Mouse (Mus musculus) c-Kit-positive CD71-positive TER-119-negative erythroid progenitor cells, embryonic 14.5 days (primary cell): ENCODE measurements around the gene Mtmr14.

Experiments
- DNase-seq: peaks from one replicate; pipeline ENCODE4 v3.0.0-alpha.2; 2013; ENCODE audit warnings: low read depth

Mtmr14 gene

GRCm38 (mm10) chr6:113281676-113282075 is 44.0 kb downstream of the Mtmr14 start:
- DNase-seq: no peak

GRCm38 (mm10) chr6:113282101-113282802 is 44.6 kb downstream of the Mtmr14 start, which contains the start of gene Cpne9:
Gene Cpne9 (plus strand): TSS chr6:113282307.
- peak; percentile 38 for DNase-seq

- no peak for DNase-seq
These were observed 45.3 kb downstream of the Mtmr14 start for GRCm38 (mm10) chr6:113282969-113283368.

GRCm38 (mm10) chr6:113283500-113283899 is 45.9 kb downstream of the Mtmr14 start:
- no peak for DNase-seq

- DNase-seq: no peak
These were observed 47.3 kb downstream of the Mtmr14 start for GRCm38 (mm10) chr6:113284931-113285330.

GRCm38 (mm10) chr6:113286316-113286715 is 48.7 kb downstream of the Mtmr14 start:
- no peak for DNase-seq

GRCm38 (mm10) chr6:113287236-113287635 is 49.6 kb downstream of the Mtmr14 start:
- no peak for DNase-seq

- no peak for DNase-seq
These were observed 51.7 kb downstream of the Mtmr14 start for GRCm38 (mm10) chr6:113289346-113289745.

GRCm38 (mm10) chr6:113290346-113290745 is 52.7 kb downstream of the Mtmr14 start:
- no peak for DNase-seq

GRCm38 (mm10) chr6:113292938-113293337 is 55.3 kb downstream of the Mtmr14 start:
- DNase-seq: no peak

- no peak for DNase-seq
These were observed 58.4 kb downstream of the Mtmr14 start for GRCm38 (mm10) chr6:113296046-113296445.

- no peak for DNase-seq
These were observed 59.0 kb downstream of the Mtmr14 start for GRCm38 (mm10) chr6:113296639-113297038.

GRCm38 (mm10) chr6:113301350-113301749 is 63.7 kb downstream of the Mtmr14 start:
- DNase-seq: no peak

- peak; percentile 55 for DNase-seq
These were observed 64.6 kb downstream of the Mtmr14 start for GRCm38 (mm10) chr6:113302258-113302657.

- peak; percentile 98 for DNase-seq
These were observed 68.8 kb downstream of the Mtmr14 start for GRCm38 (mm10) chr6:113306322-113306985.

- DNase-seq: no peak
These were observed 69.3 kb downstream of the Mtmr14 start, which contains the start of gene Brpf1 for GRCm38 (mm10) chr6:113306986-113307349. Gene Brpf1 (plus strand): TSS chr6:113307137.

GRCm38 (mm10) chr6:113307481-113308121 is 70.0 kb downstream of the Mtmr14 start:
- DNase-seq: no peak

- DNase-seq: no peak
These were observed 70.5 kb downstream of the Mtmr14 start for GRCm38 (mm10) chr6:113308141-113308540.

- no peak for DNase-seq
These were observed 78.3 kb downstream of the Mtmr14 start for GRCm38 (mm10) chr6:113315972-113316371.

- DNase-seq: peak; percentile 97
These were observed 89.1 kb downstream of the Mtmr14 start, which contains the start of gene Ogg1 for GRCm38 (mm10) chr6:113326533-113327315. Gene Ogg1 (plus strand): TSS chr6:113326972.

GRCm38 (mm10) chr6:113329396-113329795 is 91.8 kb downstream of the Mtmr14 start:
- no peak for DNase-seq

GRCm38 (mm10) chr6:113330547-113330946 is 92.9 kb downstream of the Mtmr14 start:
- DNase-seq: no peak
